Mouse (Mus musculus) hindbrain, embryonic 11.5 days (tissue): ENCODE data around the gene Gm28998. TPM values are rescaled to one million over a fixed set of nuclear protein-coding genes. Genes with fewer than 3 reads are reported as not detected.
"Not testable (repeated sequence)": the region's sequence is repeated elsewhere in the genome, so short reads cannot be mapped to it uniquely, and the experiment has no call there.

Experiments used
- ATAC-seq: fragments of 200-750 bp; cut with Nextera tagmentation; 2 replicates; pipeline ENCODE4 v1.8.0; 2017; ENCODE audit warnings: mild to moderate bottlenecking, moderate TSS enrichment, moderate library complexity; ENCODE audit not compliant: low FRiP score
- DNase-seq: peaks from one replicate; pipeline ENCODE4 v3.0.0-alpha.2; 2015; ENCODE audit warnings: low spot score
- H3K27ac ChIP-seq: fragments of 300-500 bp; sonication (generic); 2 replicates; pipeline ENCODE4 v1.5.1; 2014; ENCODE audit warnings: mild to moderate bottlenecking, low read depth, low read length
- H3K27me3 ChIP-seq: fragments of 300-500 bp; sonication (generic); 2 replicates; pipeline ENCODE4 v1.6.1; 2014; ENCODE audit warnings: mild to moderate bottlenecking, low read length, moderate library complexity, mixed read lengths; ENCODE audit not compliant: control insufficient read depth, insufficient read depth
- H3K36me3 ChIP-seq: fragments of 300-500 bp; sonication (generic); 2 replicates; pipeline ENCODE4 v1.6.1; 2014; ENCODE audit warnings: mild to moderate bottlenecking, low read length, moderate library complexity, mixed read lengths; ENCODE audit not compliant: control insufficient read depth, insufficient read depth
- H3K4me1 ChIP-seq: fragments of 300-500 bp; sonication (generic); replicated peaks from 2 replicates; pipeline ENCODE4 v1.6.1; 2014; ENCODE audit warnings: low read length, mixed read lengths; ENCODE audit not compliant: control insufficient read depth, insufficient read depth
- H3K4me2 ChIP-seq: fragments of 300-500 bp; sonication (generic); replicated peaks from 2 replicates; pipeline ENCODE4 v1.6.1; 2014; ENCODE audit warnings: mild to moderate bottlenecking, low read depth, low read length
- H3K4me3 ChIP-seq: fragments of 300-500 bp; sonication (generic); 2 replicates; pipeline ENCODE4 v1.5.1; 2014; ENCODE audit warnings: low read depth, low read length
- H3K9ac ChIP-seq: fragments of 300-500 bp; sonication (generic); 2 replicates; pipeline ENCODE4 v1.6.1; 2014; ENCODE audit warnings: low read depth, low read length
- H3K9me3 ChIP-seq: fragments of 300-500 bp; sonication (generic); 2 replicates; pipeline ENCODE4 v1.6.1; 2016; ENCODE audit warnings: low read length; ENCODE audit not compliant: control insufficient read depth
- WGBS: fragments of 180-500 bp; shearing (Covaris S2); extraction: QIAGEN DNeasy Blood & Tissue Kit; methylation state at CpG from one replicate; pipeline ENCODE4 v1.1.7; 2014; 5-methylcytosine and 5-hydroxymethylcytosine counted together
- polyA plus RNA-seq: library from polyadenylated mRNA; unstranded; fragments of >200 nt; fragmentation: Nextera tagmentation; extraction: Ambion mirVana; gene quantifications from 2 replicates; pipeline ENCODE4 v1.2.1, GENCODE M21; 2014

Gene Gm28998
- polyA plus RNA-seq: not detected in 2 replicates

DNA sequence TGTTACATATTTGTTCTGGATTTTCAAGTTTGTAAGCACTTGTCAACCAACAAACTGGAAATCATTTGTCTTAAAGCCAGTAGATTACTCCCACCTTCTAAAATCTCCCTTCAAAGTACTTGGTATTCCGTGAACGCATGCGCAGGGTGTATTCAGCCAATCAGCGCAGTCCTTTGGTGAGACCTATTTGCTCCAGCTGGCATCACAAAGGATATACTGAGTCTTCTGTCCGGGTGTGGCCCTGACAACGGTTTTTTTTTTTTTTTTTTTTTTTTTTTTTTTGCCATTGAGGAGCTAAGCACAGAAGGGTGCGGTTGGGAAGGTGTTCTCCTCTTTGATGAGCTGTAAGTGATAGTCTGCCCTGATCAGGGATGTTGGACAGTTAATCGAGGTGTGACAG lies at the start of gene Gm28998:
Gene Gm28998 (plus strand): TSS at position 301 of the 400 bp plus-strand sequence.
- H3K36me3 ChIP-seq, H3K4me3 ChIP-seq, H3K4me1 ChIP-seq, H3K27ac ChIP-seq, H3K4me2 ChIP-seq, DNase-seq, H3K27me3 ChIP-seq, H3K9ac ChIP-seq, H3K9me3 ChIP-seq, ATAC-seq: not testable (repeated sequence)
- no CpG with 5 or more reads among the region's 8 CpGs for WGBS

Other genes with a start within 250 kb of the Gm28998 start
- not detected in 2 replicates for gene Gm21244, start 84.5 kb upstream of the Gm28998 start, polyA plus RNA-seq
- not detected in 2 replicates for gene Gm21788, start 151.2 kb downstream of the Gm28998 start, polyA plus RNA-seq